Mouse (Mus musculus) erythroblast, embryonic 14.5 days (primary cell): ENCODE data around the gene Mxd3.

Experiments used
- GATA1 ChIP-seq: IDR thresholded peaks from 2 replicates; pipeline ENCODE4 v1.6.1; 2012; ENCODE audit warnings: low read length, inconsistent platforms, mixed read lengths
- TAL1 ChIP-seq: IDR thresholded peaks from 3 replicates; pipeline ENCODE4 v1.6.1; 2012; ENCODE audit warnings: low read length, inconsistent platforms, mixed read lengths

GRCm38 (mm10) chr13:55296760-55297159 is 32.9 kb downstream of the Mxd3 start:
- TF ChIP-seq GATA1 (no peak), TAL1 (no peak)
